Mouse (Mus musculus): Measurements from ENCODE around the gene Cbs. TPM values are rescaled to one million over a fixed set of nuclear protein-coding genes. Genes with fewer than 3 reads are reported as not detected.

Gene Cbs
- polyA plus RNA-seq, 1 experiment from 2014 or later: 4.0 TPM

GRCm38 (mm10) chr17:31658468-31659185 is 21.6 kb upstream of the Cbs start, which contains the start of gene U2af1:
U2af1 (minus strand) TSS chr17:31658892.
- TF ChIP-seq CTCF (IDR thresholded peaks at IDR 0.05; ENCODE audit: low read depth): no peak
- ATAC-seq (replicated peaks; ENCODE audit: low FRiP score, low read depth): peak; percentile 98
- peak within 1 kb of the TSS; percentile 98 for H3K9ac ChIP-seq (ENCODE audit: low read depth, low read length)
- peak within 1 kb of the TSS; percentile 60 for H3K4me2 ChIP-seq (ENCODE audit: low read length)
- peaks cover 5% of the 10 kb centered on the region; the same call in 1 of the 2 replicates for H3K4me1 ChIP-seq (replicated peaks; ENCODE audit: insufficient read depth, low read length)
- peak within 1 kb of the TSS; percentile 88 for H3K27ac ChIP-seq
- peak; percentile 99 for DNase-seq (ENCODE audit: low spot score)
- H3K9me3 ChIP-seq (replicated peaks; ENCODE audit: low read length): no peaks in the 10 kb centered on the region; the same call in 1 of the 2 replicates
- WGBS: under 1% methylated on average over 76 of the region's 77 CpGs
- H3K4me3 ChIP-seq (replicated peaks; ENCODE audit: low read depth, low read length): peak within 1 kb of the TSS; percentile 100
- peaks cover 15% of the 10 kb centered on the region for H3K36me3 ChIP-seq (ENCODE audit: insufficient read depth, low read length)
- H3K27me3 ChIP-seq (ENCODE audit: insufficient read depth, low read length): no peaks in the 10 kb centered on the region

- no peak for TF ChIP-seq CTCF (IDR thresholded peaks at IDR 0.05; ENCODE audit: low read depth)
- ATAC-seq (replicated peaks; ENCODE audit: low FRiP score, low read depth): no peak
- peak overlapping the region; percentile 100 for H3K4me3 ChIP-seq (replicated peaks; ENCODE audit: low read depth, low read length)
These were observed 21.1 kb upstream of the Cbs start for GRCm38 (mm10) chr17:31658136-31658467.

GRCm38 (mm10) chr17:31657141-31657983 is 20.3 kb upstream of the Cbs start:
- H3K9ac ChIP-seq (ENCODE audit: low read depth, low read length): peak overlapping the region; percentile 98
- peak overlapping the region; percentile 60 for H3K4me2 ChIP-seq (ENCODE audit: low read length)
- TF ChIP-seq CTCF (IDR thresholded peaks at IDR 0.05; ENCODE audit: low read depth): no peak
- H3K27ac ChIP-seq: peak overlapping the region; percentile 88
- DNase-seq (ENCODE audit: low spot score) (no peak), ATAC-seq (replicated peaks; ENCODE audit: low FRiP score, low read depth) (no peak)
- peaks cover 27% of the 10 kb centered on the region for H3K36me3 ChIP-seq (ENCODE audit: insufficient read depth, low read length)
- WGBS: 44% methylated on average over 12 of the region's 12 CpGs
- H3K4me3 ChIP-seq (replicated peaks; ENCODE audit: low read depth, low read length): peak overlapping the region; percentile 100
- peaks cover 5% of the 10 kb centered on the region; the same call in 1 of the 2 replicates for H3K4me1 ChIP-seq (replicated peaks; ENCODE audit: insufficient read depth, low read length)
- H3K9me3 ChIP-seq (replicated peaks; ENCODE audit: low read length): no peaks in the 10 kb centered on the region
- no peaks in the 10 kb centered on the region for H3K27me3 ChIP-seq (ENCODE audit: insufficient read depth, low read length)

More at GRCm38 (mm10) chr17:31658136-31658467, 21.1 kb upstream of the Cbs start:
- H3K9ac ChIP-seq (ENCODE audit: low read depth, low read length): peak overlapping the region; percentile 98
- H3K27me3 ChIP-seq (ENCODE audit: insufficient read depth, low read length): no peaks in the 10 kb centered on the region
- H3K36me3 ChIP-seq (ENCODE audit: insufficient read depth, low read length): peaks cover 20% of the 10 kb centered on the region
- peaks cover 5% of the 10 kb centered on the region; the same call in 1 of the 2 replicates for H3K4me1 ChIP-seq (replicated peaks; ENCODE audit: insufficient read depth, low read length)
- H3K27ac ChIP-seq: peak overlapping the region; percentile 88
- no peaks in the 10 kb centered on the region; the same call in 1 of the 2 replicates for H3K9me3 ChIP-seq (replicated peaks; ENCODE audit: low read length)
- peak; percentile 11 for DNase-seq (ENCODE audit: low spot score)
- peak overlapping the region; percentile 60 for H3K4me2 ChIP-seq (ENCODE audit: low read length)
- under 1% methylated on average over 27 of the region's 27 CpGs for WGBS

GRCm38 (mm10) chr17:31656682-31657081 is 19.6 kb upstream of the Cbs start:
- no peak for DNase-seq (ENCODE audit: low spot score)
- H3K36me3 ChIP-seq (ENCODE audit: insufficient read depth, low read length): peaks cover 34% of the 10 kb centered on the region
- H3K4me3 ChIP-seq (replicated peaks; ENCODE audit: low read depth, low read length): no peak overlapping the region
- TF ChIP-seq CTCF (IDR thresholded peaks at IDR 0.05; ENCODE audit: low read depth): no peak
- H3K27me3 ChIP-seq (ENCODE audit: insufficient read depth, low read length): no peaks in the 10 kb centered on the region
- H3K4me1 ChIP-seq (replicated peaks; ENCODE audit: insufficient read depth, low read length): peaks cover 5% of the 10 kb centered on the region; the same call in 1 of the 2 replicates
- no peak overlapping the region for H3K4me2 ChIP-seq (ENCODE audit: low read length)
- H3K27ac ChIP-seq: no peak overlapping the region
- WGBS: 80% methylated on average over 5 of the region's 5 CpGs
- no peaks in the 10 kb centered on the region for H3K9me3 ChIP-seq (replicated peaks; ENCODE audit: low read length)
- ATAC-seq (replicated peaks; ENCODE audit: low FRiP score, low read depth): no peak
- no peak overlapping the region for H3K9ac ChIP-seq (ENCODE audit: low read depth, low read length)

- H3K36me3 ChIP-seq (ENCODE audit: insufficient read depth, low read length): peaks cover 47% of the 10 kb centered on the region
- ATAC-seq (replicated peaks; ENCODE audit: low FRiP score, low read depth): no peak
These were observed 18.3 kb upstream of the Cbs start for GRCm38 (mm10) chr17:31655366-31655765.

GRCm38 (mm10) chr17:31653277-31653676 is 16.2 kb upstream of the Cbs start:
- ATAC-seq (replicated peaks; ENCODE audit: low FRiP score, low read depth) (no peak), DNase-seq (ENCODE audit: low spot score) (no peak)
- 85% methylated on average over 6 of the region's 6 CpGs for WGBS
- TF ChIP-seq CTCF (IDR thresholded peaks at IDR 0.05; ENCODE audit: low read depth): no peak
- Histone ChIP-seq H3K9me3 (replicated peaks; ENCODE audit: low read length) (no peaks in the 10 kb centered on the region), H3K4me3 (replicated peaks; ENCODE audit: low read depth, low read length) (no peak overlapping the region), H3K9ac (ENCODE audit: low read depth, low read length) (no peak overlapping the region), H3K36me3 (ENCODE audit: insufficient read depth, low read length) (peaks cover 64% of the 10 kb centered on the region), H3K4me2 (ENCODE audit: low read length) (no peak overlapping the region), H3K27ac (no peak overlapping the region), H3K27me3 (ENCODE audit: insufficient read depth, low read length) (no peaks in the 10 kb centered on the region), H3K4me1 (replicated peaks; ENCODE audit: insufficient read depth, low read length) (peaks cover 5% of the 10 kb centered on the region; the same call in 1 of the 2 replicates)

More at GRCm38 (mm10) chr17:31655366-31655765, 18.3 kb upstream of the Cbs start:
- Histone ChIP-seq H3K4me1 (replicated peaks; ENCODE audit: insufficient read depth, low read length) (peaks cover 5% of the 10 kb centered on the region; the same call in 1 of the 2 replicates), H3K9ac (ENCODE audit: low read depth, low read length) (no peak overlapping the region), H3K27ac (no peak overlapping the region), H3K27me3 (ENCODE audit: insufficient read depth, low read length) (no peaks in the 10 kb centered on the region), H3K4me2 (ENCODE audit: low read length) (no peak overlapping the region), H3K9me3 (replicated peaks; ENCODE audit: low read length) (no peaks in the 10 kb centered on the region), H3K4me3 (replicated peaks; ENCODE audit: low read depth, low read length) (no peak overlapping the region)
- TF ChIP-seq CTCF (IDR thresholded peaks at IDR 0.05; ENCODE audit: low read depth): no peak
- DNase-seq (ENCODE audit: low spot score): no peak
- WGBS: 58% methylated on average over 4 of the region's 4 CpGs
